Mouse (Mus musculus) kidney, postnatal 0 days (tissue): ENCODE results near the gene Cyp8b1. TPM values are rescaled to one million over a fixed set of nuclear protein-coding genes. Genes with fewer than 3 reads are reported as not detected.

ENCODE experiments used
- ATAC-seq: fragments of 200-750 bp; cut with Nextera tagmentation; replicated peaks from 2 replicates; pipeline ENCODE4 v1.8.0; 2017; ENCODE audit warnings: low read depth, moderate number of reproducible peaks, moderate TSS enrichment, moderate library complexity; ENCODE audit not compliant: low FRiP score
- DNase-seq: peaks from one replicate; pipeline ENCODE4 v3.0.0-alpha.2; 2016; ENCODE audit warnings: low spot score
- H3K27ac ChIP-seq: fragments of 300-500 bp; sonication (generic); 2 replicates; pipeline ENCODE4 v1.5.1; 2014; ENCODE audit warnings: mild to moderate bottlenecking
- H3K27me3 ChIP-seq: fragments of 300-500 bp; sonication (generic); 2 replicates; pipeline ENCODE4 v1.6.1; 2014; ENCODE audit warnings: low read length, mixed read lengths; ENCODE audit not compliant: insufficient read depth
- H3K36me3 ChIP-seq: fragments of 300-500 bp; sonication (generic); 2 replicates; pipeline ENCODE4 v1.6.1; 2014; ENCODE audit warnings: low read length, mixed read lengths; ENCODE audit not compliant: insufficient read depth
- H3K4me1 ChIP-seq: fragments of 300-500 bp; sonication (generic); replicated peaks from 2 replicates; pipeline ENCODE4 v1.6.1; 2014; ENCODE audit warnings: antibody characterized with exemption, low read length, mixed read lengths; ENCODE audit not compliant: insufficient read depth
- H3K4me2 ChIP-seq: fragments of 300-500 bp; sonication (generic); 2 replicates; pipeline ENCODE4 v1.6.1; 2014; ENCODE audit warnings: mild to moderate bottlenecking, low read length, moderate library complexity, mixed read lengths
- H3K4me3 ChIP-seq: fragments of 300-500 bp; sonication (generic); replicated peaks from 2 replicates; pipeline ENCODE4 v1.5.1; 2014; ENCODE audit warnings: low read depth, low read length
- H3K9ac ChIP-seq: fragments of 300-500 bp; sonication (generic); 2 replicates; pipeline ENCODE4 v1.6.1; 2014; ENCODE audit warnings: low read depth, low read length
- H3K9me3 ChIP-seq: fragments of 300-500 bp; sonication (generic); replicated peaks from 2 replicates; pipeline ENCODE4 v1.6.1; 2016; ENCODE audit warnings: low read length, inconsistent platforms, mixed read lengths
- CTCF ChIP-seq: IDR thresholded peaks from 2 replicates; pipeline ENCODE4 v1.5.1; 2016; ENCODE audit warnings: antibody characterized with exemption, low read depth, mild to moderate bottlenecking, moderate library complexity
- WGBS: fragments of 180-500 bp; shearing (Covaris S2); extraction: QIAGEN DNeasy Blood & Tissue Kit; methylation state at CpG from one replicate; pipeline ENCODE4 v1.1.7; 2014; 5-methylcytosine and 5-hydroxymethylcytosine counted together
- polyA plus RNA-seq: library from polyadenylated mRNA; unstranded; fragments of >200 nt; fragmentation: Nextera tagmentation; extraction: Ambion mirVana; gene quantifications from 2 replicates; pipeline ENCODE4 v1.2.1, GENCODE M21; 2015

The Cyp8b1 gene
- polyA plus RNA-seq, 1 experiment from 2014 or later: not detected

GRCm38 (mm10) chr9:121864837-121865236, 51.3 kb downstream of the Cyp8b1 start:
- H3K27me3 ChIP-seq: no peaks in the 10 kb centered on the region
- ATAC-seq: no peak
- TF ChIP-seq CTCF: no peak
- H3K9ac ChIP-seq: no peak overlapping the region
- no peaks in the 10 kb centered on the region for H3K4me1 ChIP-seq
- H3K4me3 ChIP-seq: no peak overlapping the region
- peak; percentile 56 for DNase-seq
- H3K36me3 ChIP-seq: no peaks in the 10 kb centered on the region
- H3K9me3 ChIP-seq: no peaks in the 10 kb centered on the region
- no peak overlapping the region for H3K4me2 ChIP-seq
- no peak overlapping the region for H3K27ac ChIP-seq
- 52% methylated on average over 4 of the region's 4 CpGs for WGBS

Other genes with a start within 250 kb of the Cyp8b1 start
- gene Sec22c, start 210.8 kb downstream of the Cyp8b1 start, polyA plus RNA-seq: 7.4 and 8.1 TPM in 2 replicates
- gene Ss18l2, start 206.0 kb downstream of the Cyp8b1 start, polyA plus RNA-seq: 176 and 194 TPM in 2 replicates
- gene Nktr, start 197.1 kb downstream of the Cyp8b1 start, polyA plus RNA-seq: 42.8 and 44.7 TPM in 2 replicates
- 13.6 and 14.4 TPM in 2 replicates for gene Zfp651, start 157.0 kb downstream of the Cyp8b1 start, polyA plus RNA-seq
- gene Klhl40, start 138.7 kb downstream of the Cyp8b1 start, polyA plus RNA-seq: 0.13 TPM in 1 of 2 replicates, not detected in the other
- gene Hhatl, start 123.8 kb downstream of the Cyp8b1 start, polyA plus RNA-seq: 0.11 and 0.42 TPM in 2 replicates
- gene Ccdc13, start 76.8 kb downstream of the Cyp8b1 start, polyA plus RNA-seq: 0.23 and 0.25 TPM in 2 replicates
- gene Higd1a, start 57.9 kb downstream of the Cyp8b1 start, polyA plus RNA-seq: 148 and 151 TPM in 2 replicates
- 0.79 and 0.97 TPM in 2 replicates for gene Ackr2, start 17.9 kb downstream of the Cyp8b1 start, polyA plus RNA-seq
- 0.37 and 0.50 TPM in 2 replicates for gene Fam198a, start 34.7 kb upstream of the Cyp8b1 start, polyA plus RNA-seq
- 12.6 and 13.0 TPM in 2 replicates for gene Pomgnt2, start 80.8 kb upstream of the Cyp8b1 start, polyA plus RNA-seq
- 51.3 and 51.6 TPM in 2 replicates for gene Snrk, start 201.0 kb upstream of the Cyp8b1 start, polyA plus RNA-seq